Mouse (Mus musculus): ENCODE measurements around the gene Krt78. TPM values are rescaled to one million over a fixed set of nuclear protein-coding genes. Genes with fewer than 3 reads are reported as not detected.

Gene Krt78
- polyA plus RNA-seq, 1 experiment from 2014 or later = not detected

GRCm38 (mm10) chr15:101984746-101985145, 30.7 kb upstream of the Krt78 start:
- WGBS = 20% methylated on average over 6 of the region's 6 CpGs
- peak overlapping the region; percentile 39; the same call in 1 of the 2 replicates for H3K27ac ChIP-seq (replicated peaks)
- no peak for ATAC-seq (ENCODE audit: low FRiP score, low read depth)

GRCm38 (mm10) chr15:101983949-101984601, 30.0 kb upstream of the Krt78 start:
- H3K9ac ChIP-seq = peak overlapping the region; percentile 20; the same call in 1 of the 2 replicates
- peak overlapping the region; percentile 89 for H3K27ac ChIP-seq (replicated peaks)
- 3% methylated on average over 15 of the region's 15 CpGs for WGBS
- no peaks in the 10 kb centered on the region for H3K9me3 ChIP-seq
- H3K4me3 ChIP-seq = peak overlapping the region; percentile 34
- 0 out of 2 replicates have a peak, but pooled peaks cover under 1% of the 10 kb centered on the region for H3K27me3 ChIP-seq
- H3K4me1 ChIP-seq (replicated peaks) = peaks cover 6% of the 10 kb centered on the region; the same call in 1 of the 2 replicates
- H3K4me2 ChIP-seq = peak overlapping the region; percentile 56
- H3K36me3 ChIP-seq = no peaks in the 10 kb centered on the region
- peak; percentile 96 for ATAC-seq (ENCODE audit: low FRiP score, low read depth)

More at GRCm38 (mm10) chr15:101984746-101985145, 30.7 kb upstream of the Krt78 start:
- H3K9ac ChIP-seq = no peak overlapping the region
- no peak overlapping the region for H3K4me3 ChIP-seq
- peak overlapping the region; percentile 56 for H3K4me2 ChIP-seq
- H3K9me3 ChIP-seq = no peaks in the 10 kb centered on the region
- H3K4me1 ChIP-seq (replicated peaks) = peaks cover 6% of the 10 kb centered on the region; the same call in 1 of the 2 replicates
- no peaks in the 10 kb centered on the region for H3K36me3 ChIP-seq
- 0 out of 2 replicates have a peak, but pooled peaks cover 3% of the 10 kb centered on the region for H3K27me3 ChIP-seq

- Histone ChIP-seq H3K4me1 (replicated peaks) (peaks cover 6% of the 10 kb centered on the region; the same call in 1 of the 2 replicates), H3K9ac (no peak overlapping the region), H3K4me2 (peak overlapping the region; percentile 56), H3K4me3 (peak overlapping the region; percentile 34), H3K27me3 (no peaks in the 10 kb centered on the region), H3K9me3 (no peaks in the 10 kb centered on the region), H3K36me3 (no peaks in the 10 kb centered on the region), H3K27ac (replicated peaks) (peak overlapping the region; percentile 89)
- ATAC-seq (ENCODE audit: low FRiP score, low read depth) = no peak
- 79% methylated on average over 13 of the region's 13 CpGs for WGBS
Measured at GRCm38 (mm10) chr15:101983315-101983948, 29.3 kb upstream of the Krt78 start.

GRCm38 (mm10) chr15:101980849-101981248, 26.8 kb upstream of the Krt78 start:
- ATAC-seq (ENCODE audit: low FRiP score, low read depth) = no peak
- 75% methylated on average over 6 of the region's 6 CpGs for WGBS

GRCm38 (mm10) chr15:101977043-101977726, 23.1 kb upstream of the Krt78 start:
- Histone ChIP-seq H3K27ac (replicated peaks) (peak overlapping the region; percentile 30), H3K36me3 (no peaks in the 10 kb centered on the region), H3K9ac (peak overlapping the region; percentile 39), H3K4me2 (peak overlapping the region; percentile 80), H3K4me1 (replicated peaks) (peaks cover 12% of the 10 kb centered on the region), H3K4me3 (peak overlapping the region; percentile 37), H3K27me3 (no peaks in the 10 kb centered on the region), H3K9me3 (no peaks in the 10 kb centered on the region)
- peak; percentile 59 for ATAC-seq (ENCODE audit: low FRiP score, low read depth)
- WGBS = 3% methylated on average over 39 of the region's 39 CpGs

More at GRCm38 (mm10) chr15:101980849-101981248, 26.8 kb upstream of the Krt78 start:
- Histone ChIP-seq H3K36me3 (no peaks in the 10 kb centered on the region), H3K9ac (no peak overlapping the region), H3K27me3 (no peaks in the 10 kb centered on the region), H3K27ac (replicated peaks) (no peak overlapping the region), H3K9me3 (no peaks in the 10 kb centered on the region), H3K4me3 (no peak overlapping the region), H3K4me2 (no peak overlapping the region), H3K4me1 (replicated peaks) (peaks cover 16% of the 10 kb centered on the region)

GRCm38 (mm10) chr15:101976641-101977040, 22.6 kb upstream of the Krt78 start:
- no peaks in the 10 kb centered on the region for H3K9me3 ChIP-seq
- ATAC-seq (ENCODE audit: low FRiP score, low read depth) = no peak
- H3K4me3 ChIP-seq = no peak overlapping the region
- no peaks in the 10 kb centered on the region for H3K27me3 ChIP-seq
- H3K36me3 ChIP-seq = no peaks in the 10 kb centered on the region
- peaks cover 12% of the 10 kb centered on the region for H3K4me1 ChIP-seq (replicated peaks)
- H3K9ac ChIP-seq = no peak overlapping the region
- peak overlapping the region; percentile 80 for H3K4me2 ChIP-seq
- WGBS = 57% methylated on average over 3 of the region's 3 CpGs
- H3K27ac ChIP-seq (replicated peaks) = no peak overlapping the region; the same call in 1 of the 2 replicates

GRCm38 (mm10) chr15:101976023-101976422, 21.9 kb upstream of the Krt78 start:
- H3K36me3 ChIP-seq = no peaks in the 10 kb centered on the region
- H3K27ac ChIP-seq (replicated peaks) = no peak overlapping the region
- 58% methylated on average over 5 of the region's 5 CpGs for WGBS
- no peaks in the 10 kb centered on the region for H3K27me3 ChIP-seq
- no peak overlapping the region for H3K9ac ChIP-seq
- H3K4me2 ChIP-seq = no peak overlapping the region
- H3K9me3 ChIP-seq = no peaks in the 10 kb centered on the region
- H3K4me3 ChIP-seq = no peak overlapping the region
- no peak for ATAC-seq (ENCODE audit: low FRiP score, low read depth)
- peaks cover 12% of the 10 kb centered on the region for H3K4me1 ChIP-seq (replicated peaks)

- Histone ChIP-seq H3K4me2 (no peak overlapping the region), H3K4me1 (replicated peaks) (peaks cover 12% of the 10 kb centered on the region), H3K36me3 (no peaks in the 10 kb centered on the region), H3K27me3 (no peaks in the 10 kb centered on the region), H3K27ac (replicated peaks) (no peak overlapping the region), H3K4me3 (no peak overlapping the region), H3K9ac (no peak overlapping the region), H3K9me3 (no peaks in the 10 kb centered on the region)
- WGBS = 57% methylated on average over 16 of the region's 16 CpGs
- ATAC-seq (ENCODE audit: low FRiP score, low read depth) = no peak
Measured at GRCm38 (mm10) chr15:101974083-101974845, 20.2 kb upstream of the Krt78 start.

- no peaks in the 10 kb centered on the region for H3K36me3 ChIP-seq
- no peaks in the 10 kb centered on the region for H3K27me3 ChIP-seq
- H3K9me3 ChIP-seq = no peaks in the 10 kb centered on the region
- peaks cover 12% of the 10 kb centered on the region for H3K4me1 ChIP-seq (replicated peaks)
- 8% methylated on average over 15 of the region's 15 CpGs for WGBS
- H3K4me2 ChIP-seq = no peak overlapping the region
- no peak overlapping the region for H3K9ac ChIP-seq
- no peak overlapping the region for H3K4me3 ChIP-seq
- no peak overlapping the region for H3K27ac ChIP-seq (replicated peaks)
- peak; percentile 66; the same call in 1 of the 2 replicates for ATAC-seq (ENCODE audit: low FRiP score, low read depth)
Measured at GRCm38 (mm10) chr15:101973414-101974077, 19.5 kb upstream of the Krt78 start.

- no peak overlapping the region for H3K4me2 ChIP-seq
- H3K27me3 ChIP-seq = no peaks in the 10 kb centered on the region
- 0 out of 2 replicates have a peak, but pooled peaks cover 3% of the 10 kb centered on the region for H3K4me1 ChIP-seq (replicated peaks)
- H3K27ac ChIP-seq (replicated peaks) = no peak overlapping the region
- no peaks in the 10 kb centered on the region for H3K9me3 ChIP-seq
- no peaks in the 10 kb centered on the region for H3K36me3 ChIP-seq
- no peak overlapping the region for H3K9ac ChIP-seq
- ATAC-seq (ENCODE audit: low FRiP score, low read depth) = no peak
- WGBS = 5% methylated on average over 3 of the region's 6 CpGs
- no peak overlapping the region for H3K4me3 ChIP-seq
Measured at GRCm38 (mm10) chr15:101970536-101970935, 16.4 kb upstream of the Krt78 start.

- Histone ChIP-seq H3K4me3 (no peak overlapping the region), H3K9ac (no peak overlapping the region), H3K27me3 (no peaks in the 10 kb centered on the region), H3K27ac (replicated peaks) (no peak overlapping the region), H3K4me1 (replicated peaks) (no peaks in the 10 kb centered on the region), H3K9me3 (no peaks in the 10 kb centered on the region), H3K36me3 (no peaks in the 10 kb centered on the region), H3K4me2 (no peak overlapping the region)
- no peak for ATAC-seq (ENCODE audit: low FRiP score, low read depth)
- WGBS = 84% methylated on average over 8 of the region's 8 CpGs
Measured at GRCm38 (mm10) chr15:101966808-101967207, 12.7 kb upstream of the Krt78 start.

Measured in hindbrain, embryonic 15.5 days (tissue).